Mouse (Mus musculus) intestine, postnatal 0 days (tissue): ENCODE results near the gene Zfp239. TPM values are rescaled to one million over a fixed set of nuclear protein-coding genes. Genes with fewer than 3 reads are reported as not detected.

Experiments used
- ATAC-seq: fragments of 200-750 bp; cut with Nextera tagmentation; 2 replicates; pipeline ENCODE4 v1.8.0; 2017; ENCODE audit warnings: mild to moderate bottlenecking, moderate TSS enrichment, moderate library complexity
- H3K27ac ChIP-seq: fragments of 300-500 bp; sonication (generic); 2 replicates; pipeline ENCODE4 v1.5.1; 2014; ENCODE audit warnings: mild to moderate bottlenecking, low read depth, low read length, moderate library complexity
- H3K27me3 ChIP-seq: fragments of 300-500 bp; sonication (generic); replicated peaks from 2 replicates; pipeline ENCODE4 v1.6.1; 2014; ENCODE audit warnings: low read length, mixed read lengths; ENCODE audit not compliant: control insufficient read depth, insufficient read depth
- H3K36me3 ChIP-seq: fragments of 300-500 bp; sonication (generic); 2 replicates; pipeline ENCODE4 v1.6.1; 2014; ENCODE audit warnings: mild to moderate bottlenecking, moderate library complexity; ENCODE audit not compliant: control insufficient read depth, insufficient read depth
- H3K4me1 ChIP-seq: fragments of 300-500 bp; sonication (generic); replicated peaks from 2 replicates; pipeline ENCODE4 v1.6.1; 2014; ENCODE audit warnings: antibody characterized with exemption, low read length, mixed read lengths; ENCODE audit not compliant: control insufficient read depth, insufficient read depth
- H3K4me2 ChIP-seq: fragments of 300-500 bp; sonication (generic); replicated peaks from 2 replicates; pipeline ENCODE4 v1.6.1; 2014; ENCODE audit warnings: low read depth, mild to moderate bottlenecking, moderate library complexity
- H3K4me3 ChIP-seq: fragments of 300-500 bp; sonication (generic); 2 replicates; pipeline ENCODE4 v1.5.1; 2014; ENCODE audit warnings: low read depth, low read length
- H3K9ac ChIP-seq: fragments of 300-500 bp; sonication (generic); 2 replicates; pipeline ENCODE4 v1.6.1; 2014; ENCODE audit warnings: mild to moderate bottlenecking, low read depth, low read length
- H3K9me3 ChIP-seq: fragments of 300-500 bp; sonication (generic); 2 replicates; pipeline ENCODE4 v1.6.1; 2016; ENCODE audit warnings: mixed run types; ENCODE audit not compliant: control insufficient read depth
- CTCF ChIP-seq: sonication (generic); IDR thresholded peaks from 2 replicates; pipeline ENCODE4 v1.5.1; 2016; ENCODE audit warnings: low read depth, mild to moderate bottlenecking, control low read depth, antibody characterized with exemption, moderate library complexity
- WGBS: fragments of 180-500 bp; shearing (Covaris S2); extraction: QIAGEN DNeasy Blood & Tissue Kit; methylation state at CpG from one replicate; pipeline ENCODE4 v1.1.7; 2014; 5-methylcytosine and 5-hydroxymethylcytosine counted together
- polyA plus RNA-seq: library from polyadenylated mRNA; unstranded; fragments of >200 nt; fragmentation: Nextera tagmentation; extraction: Ambion mirVana; gene quantifications from 2 replicates; pipeline ENCODE4 v1.2.1, GENCODE M21; 2015

Gene Zfp239
- polyA plus RNA-seq, 1 experiment from 2014 or later, result 3.1 TPM

GRCm38 (mm10) chr6:117906590-117907271 lies 44.8 kb downstream of the Zfp239 start:
- Histone ChIP-seq H3K9ac (peak overlapping the region; percentile 99), H3K4me2 (peak overlapping the region; percentile 79), H3K9me3 (no peaks in the 10 kb centered on the region), H3K4me3 (peak overlapping the region; percentile 95), H3K4me1 (no peaks in the 10 kb centered on the region), H3K27me3 (no peaks in the 10 kb centered on the region), H3K27ac (peak overlapping the region; percentile 99), H3K36me3 (no peaks in the 10 kb centered on the region)
- under 1% methylated on average over 68 of the region's 68 CpGs for WGBS
- TF ChIP-seq CTCF, result peak; percentile 35
- ATAC-seq, result peak; percentile 92

- H3K27ac ChIP-seq, result peak overlapping the region; percentile 99
- H3K9me3 ChIP-seq, result no peaks in the 10 kb centered on the region
- under 1% methylated on average over 61 of the region's 77 CpGs for WGBS
- H3K4me3 ChIP-seq, result peak overlapping the region; percentile 95
- TF ChIP-seq CTCF, result no peak; the same call in 1 of the 2 replicates
- H3K36me3 ChIP-seq, result no peaks in the 10 kb centered on the region
- H3K4me1 ChIP-seq, result no peaks in the 10 kb centered on the region
- peak overlapping the region; percentile 79 for H3K4me2 ChIP-seq
- peak; percentile 78 for ATAC-seq
- peak overlapping the region; percentile 99 for H3K9ac ChIP-seq
- no peaks in the 10 kb centered on the region for H3K27me3 ChIP-seq
These were observed 45.5 kb downstream of the Zfp239 start for GRCm38 (mm10) chr6:117907301-117907978.

GRCm38 (mm10) chr6:117907979-117908355 lies 46.1 kb downstream of the Zfp239 start:
- 0% methylated on average over 26 of the region's 26 CpGs for WGBS
- H3K4me2 ChIP-seq, result peak overlapping the region; percentile 79
- H3K9me3 ChIP-seq, result no peaks in the 10 kb centered on the region
- 0 out of 2 replicates have a peak, but pooled peaks cover under 1% of the 10 kb centered on the region for H3K4me1 ChIP-seq
- no peak; the same call in 1 of the 2 replicates for TF ChIP-seq CTCF
- H3K4me3 ChIP-seq, result peak overlapping the region; percentile 95
- H3K36me3 ChIP-seq, result no peaks in the 10 kb centered on the region
- peak overlapping the region; percentile 99 for H3K9ac ChIP-seq
- no peaks in the 10 kb centered on the region for H3K27me3 ChIP-seq
- ATAC-seq, result peak; percentile 2; the same call in 1 of the 2 replicates
- peak overlapping the region; percentile 99 for H3K27ac ChIP-seq

GRCm38 (mm10) chr6:117908424-117908900 lies 46.6 kb downstream of the Zfp239 start:
- H3K4me2 ChIP-seq, result peak overlapping the region; percentile 79
- H3K9ac ChIP-seq, result peak overlapping the region; percentile 99
- WGBS, result under 1% methylated on average over 14 of the region's 14 CpGs
- H3K4me3 ChIP-seq, result peak overlapping the region; percentile 95
- H3K27ac ChIP-seq, result peak overlapping the region; percentile 99; the same call in 1 of the 2 replicates
- H3K27me3 ChIP-seq, result no peaks in the 10 kb centered on the region
- H3K4me1 ChIP-seq, result 0 out of 2 replicates have a peak, but pooled peaks cover 4% of the 10 kb centered on the region
- ATAC-seq, result no peak
- H3K9me3 ChIP-seq, result no peaks in the 10 kb centered on the region
- no peak for TF ChIP-seq CTCF
- H3K36me3 ChIP-seq, result no peaks in the 10 kb centered on the region

- Histone ChIP-seq H3K27me3 (no peaks in the 10 kb centered on the region), H3K9me3 (no peaks in the 10 kb centered on the region), H3K4me2 (peak overlapping the region; percentile 79; the same call in 1 of the 2 replicates), H3K9ac (no peak overlapping the region), H3K4me1 (0 out of 2 replicates have a peak, but pooled peaks cover 4% of the 10 kb centered on the region), H3K36me3 (no peaks in the 10 kb centered on the region), H3K4me3 (no peak overlapping the region), H3K27ac (no peak overlapping the region)
- no peak for ATAC-seq
- 57% methylated on average over 6 of the region's 6 CpGs for WGBS
- no peak for TF ChIP-seq CTCF
These were observed 48.3 kb downstream of the Zfp239 start for GRCm38 (mm10) chr6:117910120-117910661.

GRCm38 (mm10) chr6:117914541-117914940 lies 52.6 kb downstream of the Zfp239 start:
- no peaks in the 10 kb centered on the region for H3K27me3 ChIP-seq
- no peak overlapping the region for H3K9ac ChIP-seq
- H3K9me3 ChIP-seq, result no peaks in the 10 kb centered on the region
- H3K4me1 ChIP-seq, result 0 out of 2 replicates have a peak, but pooled peaks cover 5% of the 10 kb centered on the region
- no peak for ATAC-seq
- no peak overlapping the region for H3K27ac ChIP-seq
- H3K4me2 ChIP-seq, result no peak overlapping the region
- no peak for TF ChIP-seq CTCF
- no peak overlapping the region for H3K4me3 ChIP-seq
- H3K36me3 ChIP-seq, result no peaks in the 10 kb centered on the region
